Mouse (Mus musculus) thymus, adult 2 months (tissue): ENCODE data around the gene Dst. TPM values are rescaled to one million over a fixed set of nuclear protein-coding genes. Genes with fewer than 3 reads are reported as not detected.

Experiments used
- DNase-seq: peaks from one replicate; pipeline ENCODE4 v3.0.0; 2021
- H3K27ac ChIP-seq: fragments of 200-500 bp; 2 replicates; pipeline ENCODE4 v1.5.1; 2012; ENCODE audit warnings: low read length, control low read depth; ENCODE audit not compliant: control insufficient read depth, insufficient read depth
- H3K27me3 ChIP-seq: fragments of 200-500 bp; 2 replicates; pipeline ENCODE4 v1.6.1; 2012; ENCODE audit warnings: mild to moderate bottlenecking, low read length, moderate library complexity, mixed read lengths; ENCODE audit not compliant: control insufficient read depth, insufficient read depth
- H3K36me3 ChIP-seq: fragments of 200-500 bp; 2 replicates; pipeline ENCODE4 v1.6.1; 2012; ENCODE audit warnings: mild to moderate bottlenecking, low read length, moderate library complexity; ENCODE audit not compliant: control insufficient read depth, insufficient read depth
- H3K4me1 ChIP-seq: fragments of 200-500 bp; replicated peaks from 2 replicates; pipeline ENCODE4 v1.6.1; 2012; ENCODE audit warnings: low read length; ENCODE audit not compliant: control insufficient read depth, insufficient read depth
- H3K4me3 ChIP-seq: fragments of 200-500 bp; 2 replicates; pipeline ENCODE4 v1.5.1; 2012; ENCODE audit warnings: mild to moderate bottlenecking, low read length, control low read depth, moderate library complexity; ENCODE audit not compliant: control insufficient read depth, insufficient read depth
- CTCF ChIP-seq: fragments of 200-500 bp; IDR thresholded peaks from 2 replicates; pipeline ENCODE4 v1.5.1; 2012; ENCODE audit warnings: mild to moderate bottlenecking, control low read depth, low read length, moderate library complexity, borderline replicate concordance; ENCODE audit not compliant: control insufficient read depth, poor library complexity, insufficient read depth; ENCODE audit errors: extremely low read depth
- POLR2A ChIP-seq: fragments of 200-500 bp; IDR thresholded peaks from 2 replicates; pipeline ENCODE4 v1.6.1; 2012; ENCODE audit warnings: mild to moderate bottlenecking, low read length, control low read depth, moderate library complexity; ENCODE audit not compliant: control insufficient read depth, poor library complexity, insufficient read depth; ENCODE audit errors: extremely low read depth
- WGBS: fragments of 180-500 bp; shearing (Covaris S2); methylation state at CpG from one replicate; pipeline ENCODE4 v1.1.7; 2018; 5-methylcytosine and 5-hydroxymethylcytosine counted together
- polyA plus RNA-seq: library from polyadenylated mRNA; depleted of rRNA; stranded (reverse); fragments of >200 nt; gene quantifications from 2 replicates; pipeline ENCODE4 v1.2.3, GENCODE M21; 2012

The Dst gene
- polyA plus RNA-seq, 1 experiment, result 24.2 TPM

DNA sequence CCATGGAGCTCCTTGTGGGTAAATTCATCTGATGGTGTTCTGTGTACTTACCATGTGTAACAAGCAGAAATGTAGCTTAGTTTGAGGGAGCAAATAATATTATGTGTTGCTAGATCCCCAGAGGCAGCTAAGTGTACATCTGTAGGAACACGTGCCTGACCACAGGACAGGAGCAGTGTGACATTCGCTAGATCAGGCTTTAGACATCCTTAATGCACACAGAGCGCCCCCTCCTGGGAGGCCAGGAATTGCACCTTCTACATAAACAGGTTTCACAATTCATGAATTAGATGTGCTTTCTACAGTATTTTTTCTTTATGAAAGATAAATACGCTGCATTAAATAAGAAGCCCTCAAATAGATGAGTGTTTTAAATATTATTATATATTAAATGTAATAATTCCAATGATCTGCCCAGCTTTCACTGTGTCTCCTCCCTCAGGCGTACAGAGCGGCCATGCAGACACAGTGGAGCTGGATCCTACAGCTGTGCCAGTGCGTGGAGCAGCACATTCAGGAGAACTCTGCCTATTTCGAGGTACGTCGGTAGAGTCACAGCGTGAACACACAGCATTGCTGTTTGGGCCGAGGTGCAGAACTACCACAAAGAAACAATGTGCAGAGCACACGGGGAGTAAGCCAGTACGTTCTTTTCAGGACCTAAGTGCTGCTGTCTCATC, 256.7 kb downstream of the Dst start:
- no peak overlapping the region for H3K27ac ChIP-seq
- H3K36me3 ChIP-seq, result no peaks in the 10 kb centered on the region
- 73% methylated on average over 14 of the region's 14 CpGs for WGBS
- H3K4me1 ChIP-seq, result no peaks in the 10 kb centered on the region
- TF ChIP-seq POLR2A, result no peak
- DNase-seq, result peak; percentile 70
- no peak overlapping the region for H3K4me3 ChIP-seq
- H3K27me3 ChIP-seq, result no peaks in the 10 kb centered on the region

DNA sequence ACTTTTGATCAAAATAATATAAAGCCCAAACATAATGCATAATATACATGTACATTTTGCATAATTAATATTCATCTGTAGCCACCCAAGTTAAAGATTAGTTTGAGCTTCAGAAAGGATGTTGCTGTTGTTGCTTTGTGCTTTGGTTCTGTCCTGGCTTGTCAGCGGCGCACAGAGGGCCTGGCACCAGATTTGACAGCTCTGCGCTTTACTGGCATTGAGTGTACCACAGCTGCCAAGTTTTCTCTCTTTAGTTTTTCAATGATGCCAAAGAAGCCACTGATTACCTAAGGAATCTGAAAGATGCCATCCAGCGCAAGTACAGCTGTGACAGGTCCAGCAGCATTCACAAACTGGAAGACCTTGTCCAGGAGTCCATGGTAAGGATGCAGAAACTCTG, 257.9 kb downstream of the Dst start:
- no peaks in the 10 kb centered on the region for H3K36me3 ChIP-seq
- no peak overlapping the region for H3K4me3 ChIP-seq
- TF ChIP-seq CTCF (no peak), POLR2A (no peak)
- no peaks in the 10 kb centered on the region for H3K4me1 ChIP-seq
- DNase-seq, result no peak
- H3K27ac ChIP-seq, result no peak overlapping the region
- no peaks in the 10 kb centered on the region for H3K27me3 ChIP-seq
- 92% methylated on average over 4 of the region's 4 CpGs for WGBS

DNA sequence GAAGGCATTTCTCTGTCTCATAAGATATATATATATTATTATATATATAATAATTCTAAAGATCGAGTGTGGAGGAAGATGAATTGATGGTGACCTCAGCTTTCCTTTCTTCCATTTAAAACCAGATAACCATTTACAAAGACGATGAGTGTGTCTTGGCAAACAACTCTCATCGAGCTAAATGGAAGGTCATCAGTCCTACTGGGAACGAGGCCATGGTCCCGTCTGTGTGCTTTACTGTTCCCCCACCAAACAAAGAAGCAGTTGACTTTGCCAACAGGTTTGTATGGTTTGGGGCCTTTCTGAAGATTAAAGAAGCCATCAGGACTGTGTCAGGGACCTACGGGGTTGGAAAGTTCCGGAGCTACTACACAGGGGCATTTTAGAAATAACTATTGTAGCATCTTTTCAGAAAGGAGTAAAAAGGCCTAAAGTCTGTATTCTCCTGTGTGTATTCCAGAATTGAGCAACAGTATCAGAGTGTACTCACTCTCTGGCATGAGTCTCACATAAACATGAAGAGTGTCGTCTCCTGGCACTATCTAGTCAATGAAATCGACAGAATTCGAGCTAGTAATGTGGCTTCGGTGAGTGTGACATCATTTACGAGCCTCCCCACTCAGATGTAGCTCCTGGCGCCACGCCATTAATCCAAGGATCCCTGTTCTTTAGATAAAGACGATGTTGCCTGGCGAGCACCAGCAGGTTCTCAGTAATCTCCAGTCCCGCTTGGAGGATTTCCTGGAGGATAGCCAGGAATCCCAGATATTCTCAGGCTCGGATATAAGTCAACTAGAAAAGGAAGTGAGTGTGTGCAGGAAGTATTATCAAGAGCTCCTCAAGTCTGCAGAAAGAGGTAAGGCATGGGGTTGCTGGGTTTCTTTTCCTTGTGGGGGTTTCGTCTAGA, 259.4 kb downstream of the Dst start:
- Histone ChIP-seq H3K36me3 (no peaks in the 10 kb centered on the region), H3K27ac (no peak overlapping the region)
- TF ChIP-seq POLR2A, result no peak
- no peak for TF ChIP-seq CTCF

DNA sequence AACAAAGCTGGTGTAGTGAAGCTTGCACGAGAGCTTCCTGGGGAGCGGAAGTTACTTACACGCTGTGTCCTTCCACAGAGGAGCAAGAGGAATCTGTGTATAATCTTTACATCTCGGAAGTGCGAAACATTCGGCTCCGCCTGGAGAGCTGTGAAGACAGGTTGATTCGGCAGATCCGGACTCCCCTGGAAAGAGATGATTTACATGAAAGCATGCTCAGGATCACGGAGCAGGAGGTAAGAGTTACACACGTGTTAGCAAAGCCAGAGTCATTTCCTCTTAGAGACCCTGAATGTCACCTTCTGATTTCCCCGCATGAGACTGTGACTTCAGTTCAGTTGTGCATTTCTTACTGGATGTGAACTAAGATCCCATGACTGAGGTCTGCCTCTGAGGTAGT, 261.1 kb downstream of the Dst start:
- TF ChIP-seq CTCF (no peak), POLR2A (no peak)
- Histone ChIP-seq H3K27ac (no peak overlapping the region), H3K36me3 (no peaks in the 10 kb centered on the region), H3K27me3 (no peaks in the 10 kb centered on the region), H3K4me3 (no peak overlapping the region), H3K4me1 (no peaks in the 10 kb centered on the region)
- WGBS, result 98% methylated on average over 12 of the region's 12 CpGs
- no peak for DNase-seq

More for the DNA sequence above, 259.4 kb downstream of the Dst start:
- H3K4me3 ChIP-seq, result no peak overlapping the region
- no peaks in the 10 kb centered on the region for H3K4me1 ChIP-seq
- no peaks in the 10 kb centered on the region for H3K27me3 ChIP-seq
- 93% methylated on average over 19 of the region's 19 CpGs for WGBS
- DNase-seq, result no peak

DNA sequence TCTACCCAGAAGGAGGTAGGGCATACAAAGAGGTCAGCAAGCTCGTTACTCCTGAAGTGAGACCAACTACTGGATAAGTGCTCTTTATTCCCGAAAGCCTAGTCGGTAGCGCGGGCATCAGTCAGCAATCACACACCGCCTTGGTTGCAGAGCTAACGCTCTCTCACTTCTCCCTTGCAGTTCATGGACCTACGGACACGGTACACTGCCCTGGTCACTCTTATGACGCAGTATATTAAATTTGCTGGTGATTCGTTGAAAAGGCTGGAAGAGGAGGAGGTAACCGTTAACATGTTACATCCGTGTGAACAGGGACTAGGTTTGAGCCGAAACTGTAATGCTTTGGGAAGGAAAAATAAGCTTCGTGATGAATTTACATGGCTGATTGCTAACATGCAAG, 266.5 kb downstream of the Dst start:
- WGBS, result 96% methylated on average over 15 of the region's 15 CpGs
- no peak overlapping the region for H3K27ac ChIP-seq
- DNase-seq, result no peak
- no peaks in the 10 kb centered on the region for H3K36me3 ChIP-seq
- no peaks in the 10 kb centered on the region for H3K4me1 ChIP-seq
- no peak for TF ChIP-seq CTCF
- no peak for TF ChIP-seq POLR2A
- no peaks in the 10 kb centered on the region for H3K27me3 ChIP-seq
- H3K4me3 ChIP-seq, result no peak overlapping the region

DNA sequence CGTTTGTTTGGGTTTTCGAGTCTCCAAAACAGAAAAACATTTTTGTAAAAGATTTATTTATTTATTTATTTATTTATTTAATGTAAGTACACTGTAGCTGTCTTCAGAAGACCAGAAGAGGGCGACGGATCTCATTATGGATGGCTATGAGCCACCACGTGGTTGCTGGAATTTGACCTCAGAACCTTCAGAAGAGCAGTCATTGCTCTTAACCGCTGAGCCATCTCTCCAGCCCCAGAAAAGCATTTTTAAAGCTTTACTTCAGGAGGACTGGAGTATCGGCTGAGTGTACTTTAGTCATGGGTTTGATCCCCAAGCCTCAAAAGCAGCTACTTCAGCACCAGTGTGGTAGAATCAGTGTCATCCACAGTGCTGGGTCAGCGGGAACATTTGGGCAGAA, 266.9 kb downstream of the Dst start:
- H3K36me3 ChIP-seq, result no peaks in the 10 kb centered on the region
- no peak for DNase-seq
- TF ChIP-seq POLR2A, result no peak
- TF ChIP-seq CTCF, result no peak
- no peaks in the 10 kb centered on the region for H3K4me1 ChIP-seq
- H3K27me3 ChIP-seq, result no peaks in the 10 kb centered on the region
- WGBS, result 92% methylated on average over 8 of the region's 8 CpGs
- no peak overlapping the region for H3K4me3 ChIP-seq
- no peak overlapping the region for H3K27ac ChIP-seq
